Mouse (Mus musculus): Measurements from ENCODE around the gene Vmn1r196.
"Not testable (repeated sequence)": the region's sequence is repeated elsewhere in the genome, so short reads cannot be mapped to it uniquely, and the experiment has no call there.

Vmn1r196 gene

GRCm38 (mm10) chr13:22289620-22290019 lies at the start of gene Vmn1r196:
TSS of gene Vmn1r196 (plus strand) at chr13:22289920.
- no peak for DNase-seq (ENCODE audit: low spot score in 2 of 2)

GRCm38 (mm10) chr13:22243915-22244314 lies 45.8 kb upstream of the Vmn1r196 start, which contains the start of gene Vmn1r194:
TSS of gene Vmn1r194 (plus strand) at chr13:22244215.
- no peak for DNase-seq (ENCODE audit: low spot score in 2 of 2)

GRCm38 (mm10) chr13:22270222-22270621 lies 19.5 kb upstream of the Vmn1r196 start, which contains the start of gene Vmn1r195:
TSS of gene Vmn1r195 (plus strand) at chr13:22270522.
- not testable (repeated sequence) for DNase-seq (ENCODE audit: low spot score in 2 of 2)

- DNase-seq (ENCODE audit: low spot score in 2 of 2) = no peak
Measured at GRCm38 (mm10) chr13:22271721-22272120, 18.0 kb upstream of the Vmn1r196 start.

GRCm38 (mm10) chr13:22284578-22284977 lies 5.1 kb upstream of the Vmn1r196 start:
- DNase-seq (ENCODE audit: low spot score in 2 of 2) = no peak

- DNase-seq (ENCODE audit: low spot score in 2 of 2) = not testable (repeated sequence)
Measured at GRCm38 (mm10) chr13:22308075-22308474, 18.4 kb downstream of the Vmn1r196 start.

- no peak for DNase-seq (ENCODE audit: low spot score in 2 of 2)
Measured at GRCm38 (mm10) chr13:22315361-22315760, 25.6 kb downstream of the Vmn1r196 start.

GRCm38 (mm10) chr13:22317366-22317765 lies 27.6 kb downstream of the Vmn1r196 start:
- no peak for DNase-seq (ENCODE audit: low spot score in 2 of 2)

GRCm38 (mm10) chr13:22320091-22320490 lies 30.4 kb downstream of the Vmn1r196 start:
- no peak for DNase-seq (ENCODE audit: low spot score in 2 of 2)

GRCm38 (mm10) chr13:22324289-22324688 lies 34.6 kb downstream of the Vmn1r196 start, which contains the start of gene Vmn1r197:
TSS of gene Vmn1r197 (plus strand) at chr13:22324589.
- no peak for DNase-seq (ENCODE audit: low spot score in 2 of 2)

- no peak for DNase-seq (ENCODE audit: low spot score in 2 of 2)
Measured at GRCm38 (mm10) chr13:22333269-22333668, 43.5 kb downstream of the Vmn1r196 start.

- no peak for DNase-seq (ENCODE audit: low spot score in 2 of 2)
Measured at GRCm38 (mm10) chr13:22335565-22335964, 45.8 kb downstream of the Vmn1r196 start.
